Mouse (Mus musculus) CH12.LX (cell line): ENCODE results near the gene Mthfd2. TPM values are rescaled to one million over a fixed set of nuclear protein-coding genes. Genes with fewer than 3 reads are reported as not detected.
A peak's percentile ranks its signal among the peaks of the same experiment; 100 is the strongest.

Source experiments
- DNase-seq: peaks from one replicate; pipeline ENCODE4 v3.0.0-alpha.2; 2013; ENCODE audit errors: extremely low read depth
- H3K27ac ChIP-seq: 2 replicates; pipeline ENCODE4 v1.5.1; 2012; ENCODE audit warnings: low read depth, mild to moderate bottlenecking, control low read depth, moderate library complexity; ENCODE audit not compliant: insufficient read depth
- H3K27me3 ChIP-seq: replicated peaks from 2 replicates; pipeline ENCODE3; 2012; ENCODE audit warnings: inconsistent platforms
- H3K36me3 ChIP-seq, 2 experiments: replicated peaks in 1 of 2; 2 replicates each; pipeline versions ENCODE3 to v1.6.1; 2012; ENCODE audit warnings: inconsistent platforms in 1 of 2, low read length in 1 of 2, mild to moderate bottlenecking in 1 of 2, mixed read lengths in 1 of 2, moderate library complexity in 1 of 2; ENCODE audit not compliant: control insufficient read depth in 1 of 2, insufficient read depth in 1 of 2
- H3K4me1 ChIP-seq, 2 experiments: 2 replicates each; pipeline ENCODE4 v1.6.1; 2012; ENCODE audit warnings: inconsistent platforms in 1 of 2, moderate library complexity in 1 of 2; ENCODE audit not compliant: insufficient read depth in 2 of 2, control insufficient read depth in 1 of 2
- H3K4me2 ChIP-seq: 2 replicates; pipeline ENCODE4 v1.6.1; 2012; ENCODE audit warnings: low read depth, mild to moderate bottlenecking, control low read depth; ENCODE audit not compliant: poor library complexity, insufficient read depth, severe bottlenecking
- H3K4me3 ChIP-seq, 3 experiments: fragments of 150-350 bp in 1 of 3; sonication (generic) in 1 of 3; replicated peaks in 1 of 3; 2 replicates each; pipeline versions ENCODE3 to v1.5.1; 2011 to 2012; ENCODE audit warnings: low read depth in 2 of 3, low read length in 2 of 3, mild to moderate bottlenecking in 2 of 3, moderate library complexity in 2 of 3, control low read depth in 1 of 3, improper control_type of control experiment in 1 of 3, inconsistent platforms in 1 of 3, mixed read lengths in 1 of 3; ENCODE audit not compliant: poor library complexity in 1 of 3
- H3K79me2 ChIP-seq: replicated peaks from 2 replicates; pipeline ENCODE4 v1.6.1; 2012; ENCODE audit warnings: mild to moderate bottlenecking, moderate library complexity; ENCODE audit not compliant: control insufficient read depth, poor library complexity, insufficient read depth, severe bottlenecking; ENCODE audit errors: extremely low read depth
- H3K9ac ChIP-seq: 2 replicates; pipeline ENCODE4 v1.6.1; 2012; ENCODE audit warnings: low read depth, mild to moderate bottlenecking, control low read depth, moderate library complexity; ENCODE audit not compliant: insufficient read depth
- H3K9me3 ChIP-seq: replicated peaks from 2 replicates; pipeline ENCODE3; 2012; ENCODE audit warnings: low read length, inconsistent platforms, mixed read lengths
- BHLHE40 ChIP-seq: IDR thresholded peaks from 2 replicates; pipeline ENCODE4 v1.6.1; 2011; ENCODE audit warnings: mild to moderate bottlenecking, low read depth, low read length, improper control_type of control experiment
- CHD2 ChIP-seq: IDR thresholded peaks from 2 replicates; pipeline ENCODE4 v1.6.1; 2011; ENCODE audit warnings: low read length, improper control_type of control experiment
- CTCF ChIP-seq, 2 experiments: IDR thresholded peaks in 1 of 2; conservative IDR thresholded peaks in 1 of 2; 2 replicates each; pipeline ENCODE4 v1.5.1; 2011 to 2012; ENCODE audit warnings: low read depth in 2 of 2, low read length in 2 of 2, improper control_type of control experiment in 1 of 2, inconsistent platforms in 1 of 2, mild to moderate bottlenecking in 1 of 2, moderate library complexity in 1 of 2
- E2F4 ChIP-seq: IDR thresholded peaks from 2 replicates; pipeline ENCODE4 v1.6.1; 2011; ENCODE audit warnings: low read depth, low read length, improper control_type of control experiment; ENCODE audit not compliant: insufficient replicate concordance
- EP300 ChIP-seq: IDR thresholded peaks from 2 replicates; pipeline ENCODE4 v1.6.1; 2011; ENCODE audit warnings: low read length, improper control_type of control experiment
- HCFC1 ChIP-seq: IDR thresholded peaks from 2 replicates; pipeline ENCODE4 v1.6.1; 2012; ENCODE audit warnings: low read depth, mild to moderate bottlenecking, inconsistent platforms, low read length, improper control_type of control experiment
- IRF4 ChIP-seq: IDR thresholded peaks from 2 replicates; pipeline ENCODE4 v1.6.1; 2014; ENCODE audit warnings: low read depth, mild to moderate bottlenecking, inconsistent platforms, low read length, improper control_type of control experiment
- JUND ChIP-seq: conservative IDR thresholded peaks from 2 replicates; pipeline ENCODE4 v1.6.1; 2011; ENCODE audit warnings: low read depth, low read length, improper control_type of control experiment
- KAT2A ChIP-seq: IDR thresholded peaks from 2 replicates; pipeline ENCODE4 v1.6.1; 2012; ENCODE audit warnings: low read length, improper control_type of control experiment, inconsistent platforms; ENCODE audit not compliant: insufficient replicate concordance
- MAFK ChIP-seq: IDR thresholded peaks from 2 replicates; pipeline ENCODE4 v1.6.1; 2011; ENCODE audit warnings: low read length, improper control_type of control experiment; ENCODE audit not compliant: insufficient replicate concordance
- MAX ChIP-seq: IDR thresholded peaks from 2 replicates; pipeline ENCODE4 v1.6.1; 2011; ENCODE audit warnings: low read length, improper control_type of control experiment
- MAZ ChIP-seq: IDR thresholded peaks from 2 replicates; pipeline ENCODE4 v1.6.1; 2012; ENCODE audit warnings: low read depth, mild to moderate bottlenecking, inconsistent platforms, low read length, improper control_type of control experiment, moderate library complexity
- MYC ChIP-seq: IDR thresholded peaks from 2 replicates; pipeline ENCODE4 v1.6.1; 2011; ENCODE audit warnings: low read depth, mild to moderate bottlenecking, improper control_type of control experiment, low read length
- NELFE ChIP-seq: IDR thresholded peaks from 2 replicates; pipeline ENCODE4 v1.6.1; 2011; ENCODE audit warnings: low read depth, low read length, improper control_type of control experiment
- POLR2AphosphoS2 ChIP-seq: IDR thresholded peaks from 2 replicates; pipeline ENCODE4 v1.6.1; 2011; ENCODE audit warnings: low read depth, low read length, improper control_type of control experiment
- RAD21 ChIP-seq: IDR thresholded peaks from 2 replicates; pipeline ENCODE4 v1.6.1; 2011; ENCODE audit warnings: low read depth, mild to moderate bottlenecking, low read length, improper control_type of control experiment, moderate library complexity
- RCOR1 ChIP-seq: conservative IDR thresholded peaks from 2 replicates; pipeline ENCODE4 v1.6.1; 2012; ENCODE audit warnings: low read depth, mild to moderate bottlenecking, inconsistent platforms, low read length, improper control_type of control experiment
- SIN3A ChIP-seq: IDR thresholded peaks from 2 replicates; pipeline ENCODE4 v1.6.1; 2012; ENCODE audit warnings: low read length, improper control_type of control experiment, inconsistent platforms
- TBP ChIP-seq: conservative IDR thresholded peaks from 2 replicates; pipeline ENCODE4 v1.6.1; 2011; ENCODE audit warnings: low read depth, low read length, improper control_type of control experiment
- TCF12 ChIP-seq: IDR thresholded peaks from 2 replicates; pipeline ENCODE4 v1.6.1; 2014; ENCODE audit warnings: low read depth, mild to moderate bottlenecking, inconsistent platforms, low read length, improper control_type of control experiment
- UBTF ChIP-seq: IDR thresholded peaks from 2 replicates; pipeline ENCODE4 v1.6.1; 2012; ENCODE audit warnings: low read depth, mild to moderate bottlenecking, inconsistent platforms, low read length, improper control_type of control experiment, moderate library complexity
- USF2 ChIP-seq: conservative IDR thresholded peaks from 2 replicates; pipeline ENCODE4 v1.6.1; 2011; ENCODE audit warnings: low read depth, low read length, improper control_type of control experiment
- ZC3H11A ChIP-seq: IDR thresholded peaks from 2 replicates; pipeline ENCODE4 v1.6.1; 2012; ENCODE audit warnings: low read depth, mild to moderate bottlenecking, inconsistent platforms, low read length, improper control_type of control experiment
- ZKSCAN1 ChIP-seq: IDR thresholded peaks from 2 replicates; pipeline ENCODE4 v1.6.1; 2012; ENCODE audit warnings: low read depth, inconsistent platforms, low read length, improper control_type of control experiment, borderline replicate concordance
- ZMIZ1 ChIP-seq: IDR thresholded peaks from 2 replicates; pipeline ENCODE4 v1.6.1; 2012; ENCODE audit warnings: low read depth, mild to moderate bottlenecking, inconsistent platforms, low read length, improper control_type of control experiment
- dilution Hi-C: fragments of 300-500 bp; cut with MboI; formaldehyde crosslinking; loops from 2 replicates; pipeline ENCODE4 v1.14.3; 2020; ENCODE audit warnings: low sequenced_read_pairs; ENCODE audit not compliant: extremely low pct_unique_long_range_greater_than_20kb, extremely low pct_ligation_motif_present
- in situ Hi-C: fragments of 300-500 bp; cut with MboI; formaldehyde crosslinking; loops from 3 replicates; pipeline ENCODE4 v1.14.3; 2019; ENCODE audit warnings: low sequenced_read_pairs, low pct_ligation_motif_present, low pct_unique_long_range_greater_than_20kb, mixed read lengths
- polyA plus RNA-seq: library from polyadenylated mRNA; unstranded; fragments of >175 nt; gene quantifications from 2 replicates; pipeline ENCODE4 v1.2.1, GENCODE M21; 2012; ENCODE audit warnings: low read depth; ENCODE audit not compliant: insufficient read length
- total RNA-seq, 2 experiments: library from RNA; depleted of rRNA; stranded (reverse); fragments of 300-350 nt in 1 of 2; fragments of >200 nt in 1 of 2; gene quantifications; 2 replicates each; pipeline ENCODE4 v1.2.3; 2012 to 2014

Gene Mthfd2
- total and polyA plus RNA-seq, 3 experiments, result 286 to 351 (median 327) TPM

DNA sequence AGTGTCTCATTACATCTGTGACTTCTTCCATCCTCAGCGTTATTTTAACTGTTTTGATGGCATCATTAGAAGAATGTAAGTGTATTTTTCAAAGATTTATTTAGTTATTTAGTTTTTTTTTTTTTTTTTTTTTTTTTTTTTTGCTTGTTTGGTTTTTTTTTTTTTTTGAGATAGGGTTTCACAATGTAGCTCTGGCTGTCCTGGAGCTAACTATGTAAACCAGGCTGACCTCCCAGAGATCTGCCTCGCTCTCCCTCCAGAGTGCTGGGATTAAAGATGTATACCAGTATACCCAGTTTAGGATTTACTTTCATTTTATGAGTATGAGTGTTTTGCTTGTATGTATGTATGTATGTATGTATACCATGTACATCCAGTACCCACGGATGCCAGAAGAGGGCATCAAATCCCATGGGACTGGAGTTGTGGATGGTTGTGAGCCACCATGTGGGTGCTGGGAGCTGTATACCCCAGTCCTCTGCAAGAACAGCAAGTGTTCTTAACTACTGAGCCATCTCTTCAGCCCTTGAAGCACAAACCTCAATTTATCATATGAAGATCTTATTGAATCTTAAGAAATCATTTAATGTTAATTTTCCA is 2.0 kb upstream of the Mthfd2 start (continued):
- TF ChIP-seq RAD21, result no peak
- no peak for TF ChIP-seq JUND
- no peak for TF ChIP-seq E2F4
- TF ChIP-seq NELFE, result no peak
- no peak for TF ChIP-seq TCF12
- TF ChIP-seq ZMIZ1, result no peak
- no peak for TF ChIP-seq MYC
- peak; percentile 51; the same call in 1 of the 2 replicates for TF ChIP-seq SIN3A
- TF ChIP-seq RCOR1, result no peak
- TF ChIP-seq USF2, result no peak
- TF ChIP-seq MAX, result no peak
- no peak for TF ChIP-seq CHD2
- 0 out of 2 replicates have a peak, but pooled peaks have one; percentile 39 for TF ChIP-seq KAT2A

DNA sequence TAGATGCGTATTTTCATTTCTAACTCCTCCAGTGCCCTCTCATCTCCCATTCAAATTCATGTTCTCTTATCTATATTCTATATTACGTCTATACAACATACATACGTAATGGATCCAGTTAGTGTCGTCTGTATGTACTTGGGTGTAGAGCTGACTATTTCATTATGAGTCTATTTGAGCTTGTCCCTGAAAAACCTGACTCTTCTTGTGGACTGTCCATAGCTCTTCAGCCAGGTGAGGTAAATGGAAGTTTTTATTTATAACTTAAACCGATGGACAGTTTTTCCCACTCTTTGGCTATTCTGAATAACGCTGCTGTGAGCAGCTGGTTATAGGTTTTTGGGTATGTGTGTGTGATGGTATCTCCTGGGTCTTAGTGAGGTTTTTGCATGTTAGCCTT is 1.1 kb upstream of the Mthfd2 start:
- peak overlapping the region; percentile 96; the same call in 1 of the 2 replicates for H3K9ac ChIP-seq
- peak overlapping the region; percentile 85 to 94 (median 93) for H3K4me3 ChIP-seq
- in situ Hi-C loops, result no loop called here
- H3K27ac ChIP-seq, result no peak overlapping the region
- H3K36me3 ChIP-seq, result peaks cover 28 to 38% of the 10 kb centered on the region in 2 experiments
- H3K79me2 ChIP-seq, result peaks cover 64% of the 10 kb centered on the region
- H3K9me3 ChIP-seq, result no peaks in the 10 kb centered on the region
- DNase-seq, result no peak
- no peak for TF ChIP-seq JUND
- no peaks in the 10 kb centered on the region for H3K27me3 ChIP-seq
- peak overlapping the region; percentile 99 for H3K4me2 ChIP-seq
- peaks cover 13 to 38% of the 10 kb centered on the region in 2 experiments for H3K4me1 ChIP-seq
- dilution Hi-C loops, result no loop called here

DNA sequence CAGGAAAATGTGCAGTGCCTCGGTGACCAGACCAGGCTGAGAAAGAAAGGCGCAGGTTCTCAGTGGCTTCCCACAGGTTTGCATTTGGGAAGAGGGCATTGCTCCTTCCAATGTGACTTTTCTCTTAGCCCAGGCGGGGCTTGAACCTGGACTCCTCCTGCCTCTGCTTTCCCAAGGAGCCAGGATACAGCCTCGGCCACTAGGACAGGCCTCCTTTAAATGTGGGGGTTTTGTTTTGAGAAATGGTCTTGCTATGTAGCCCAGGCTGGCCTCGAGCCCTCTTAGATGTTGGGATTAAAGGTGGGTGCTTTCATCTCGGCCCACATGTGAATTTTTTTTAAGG is 657 bp upstream of the Mthfd2 start:
- dilution Hi-C loops, result no loop called here
- no peaks in the 10 kb centered on the region for H3K9me3 ChIP-seq
- H3K4me1 ChIP-seq, result peaks cover 13 to 42% of the 10 kb centered on the region in 2 experiments
- peak overlapping the region; percentile 96 for H3K9ac ChIP-seq
- in situ Hi-C loops, result no loop called here
- H3K79me2 ChIP-seq, result peaks cover 64% of the 10 kb centered on the region
- peaks cover 26 to 35% of the 10 kb centered on the region in 2 experiments for H3K36me3 ChIP-seq
- no peak for TF ChIP-seq RCOR1
- TF ChIP-seq ZKSCAN1, result no peak
- TF ChIP-seq NELFE, result no peak
- TF ChIP-seq ZC3H11A, result no peak
- TF ChIP-seq UBTF, result no peak
- TF ChIP-seq POLR2AphosphoS2, result no peak; the same call in 1 of the 2 replicates
- no peak for TF ChIP-seq EP300
- TF ChIP-seq TBP, result no peak
- no peak for TF ChIP-seq BHLHE40
- TF ChIP-seq IRF4, result no peak
- no peak for TF ChIP-seq HCFC1
- no peak for TF ChIP-seq MAZ
- no peak for TF ChIP-seq SIN3A
- no peak for TF ChIP-seq CTCF (conservative IDR thresholded peaks at IDR 0.05 in 1 of 2, IDR thresholded peaks at IDR 0.05 in 1 of 2; ENCODE audit: low read depth in 2 of 2, low read length in 2 of 2)
- TF ChIP-seq MAFK, result no peak
- no peak for TF ChIP-seq E2F4
- peak overlapping the region; percentile 43; the same call in 1 of the 2 replicates for H3K4me2 ChIP-seq
- no peak for DNase-seq
- no peak overlapping the region for H3K27ac ChIP-seq
- no peaks in the 10 kb centered on the region for H3K27me3 ChIP-seq
- H3K4me3 ChIP-seq, result peak overlapping the region; percentile 85 to 94 (median 93)
